Mouse (Mus musculus) ES-E14 (cell line): Measurements from ENCODE around the gene Slc16a5. TPM values are rescaled to one million over a fixed set of nuclear protein-coding genes. Genes with fewer than 3 reads are reported as not detected.

Source experiments
- DNase-seq: peaks from one replicate; pipeline ENCODE4 v3.0.0-alpha.2; 2013; ENCODE audit warnings: low read depth, low spot score
- H3K27ac ChIP-seq: 2 replicates; pipeline ENCODE4 v1.5.1; 2012; ENCODE audit warnings: low read depth, mild to moderate bottlenecking, low read length, moderate library complexity, mixed read lengths; ENCODE audit not compliant: poor library complexity, insufficient read depth, severe bottlenecking
- H3K36me3 ChIP-seq: 2 replicates; pipeline ENCODE4 v1.6.1; 2012; ENCODE audit warnings: mild to moderate bottlenecking, low read length, moderate library complexity, mixed read lengths; ENCODE audit not compliant: control insufficient read depth, poor library complexity, insufficient read depth, severe bottlenecking
- H3K4me1 ChIP-seq, 2 experiments: fragments of 150-350 bp in 1 of 2; sonication (generic) in 1 of 2; 2 replicates each; pipeline ENCODE4 v1.6.1; 2012; ENCODE audit warnings: low read length in 2 of 2, mild to moderate bottlenecking in 1 of 2, mixed read lengths in 1 of 2; ENCODE audit not compliant: control insufficient read depth in 2 of 2, insufficient read depth in 2 of 2, poor library complexity in 1 of 2
- H3K4me3 ChIP-seq, 2 experiments: fragments of 150-350 bp in 1 of 2; sonication (generic) in 1 of 2; 2 replicates each; pipeline ENCODE4 v1.5.1; 2012; ENCODE audit warnings: low read length in 2 of 2, low read depth in 1 of 2, mild to moderate bottlenecking in 1 of 2, mixed read lengths in 1 of 2; ENCODE audit not compliant: insufficient read depth in 1 of 2, poor library complexity in 1 of 2, severe bottlenecking in 1 of 2
- H3K9ac ChIP-seq: 2 replicates; pipeline ENCODE4 v1.6.1; 2012; ENCODE audit warnings: low read depth, mild to moderate bottlenecking, low read length, mixed read lengths; ENCODE audit not compliant: poor library complexity, insufficient read depth, severe bottlenecking
- H3K9me3 ChIP-seq: fragments of 150-350 bp; sonication (generic); 2 replicates; pipeline ENCODE4 v1.6.1; 2012; ENCODE audit warnings: low read depth, mild to moderate bottlenecking, low read length; ENCODE audit not compliant: control insufficient read depth, insufficient read depth
- CHD2 ChIP-seq: IDR thresholded peaks from 2 replicates; pipeline ENCODE4 v1.6.1; 2014; ENCODE audit warnings: mild to moderate bottlenecking, low read depth, low read length, inconsistent platforms
- HCFC1 ChIP-seq: IDR thresholded peaks from 2 replicates; pipeline ENCODE4 v1.6.1; 2012; ENCODE audit warnings: low read length, inconsistent platforms, borderline replicate concordance; ENCODE audit not compliant: insufficient read depth
- MAFK ChIP-seq: IDR thresholded peaks from 2 replicates; pipeline ENCODE4 v1.6.1; 2014; ENCODE audit warnings: mild to moderate bottlenecking, low read depth, low read length, inconsistent platforms; ENCODE audit not compliant: insufficient read depth
- ZC3H11A ChIP-seq: IDR thresholded peaks from 2 replicates; pipeline ENCODE4 v1.6.1; 2012; ENCODE audit warnings: low read depth, mild to moderate bottlenecking, inconsistent platforms, low read length, borderline replicate concordance
- ZNF384 ChIP-seq: IDR thresholded peaks from 2 replicates; pipeline ENCODE4 v1.6.1; 2012; ENCODE audit warnings: low read depth, low read length, inconsistent platforms
- in situ Hi-C, 2 experiments: fragments of 600-800 bp; cut with MboI; formaldehyde crosslinking; loops; one replicate each; pipeline ENCODE4 v1.15.1; 2025; ENCODE audit warnings: low sequenced_read_pairs in 2 of 2, inconsistent platforms in 1 of 2; ENCODE audit not compliant: unreplicated experiment in 2 of 2
- total RNA-seq: library from RNA; depleted of rRNA; stranded (reverse); fragments of 300-350 nt; gene quantifications from 2 replicates; pipeline ENCODE4 v1.2.3, GENCODE M21; 2012; rRNA removed

Gene Slc16a5
- 1.1 and 1.6 TPM in 2 replicates for total RNA-seq

GRCm38 (mm10) chr11:115462243-115462891 is at the start of gene Slc16a5:
Slc16a5 (plus strand) TSS chr11:115462474.
- H3K36me3 ChIP-seq: no peaks in the 10 kb centered on the region
- H3K9ac ChIP-seq: no peak within 1 kb of the TSS
- in situ Hi-C loops: no loop called here
- H3K4me3 ChIP-seq: no peak within 1 kb of the TSS
- TF ChIP-seq MAFK (no peak), CHD2 (no peak), HCFC1 (no peak), ZC3H11A (no peak), ZNF384 (no peak)
- H3K4me1 ChIP-seq: peaks cover 7 to 29% of the 10 kb centered on the region in 2 experiments
- no peak for DNase-seq
- no peaks in the 10 kb centered on the region for H3K9me3 ChIP-seq
- H3K27ac ChIP-seq: no peak within 1 kb of the TSS

- Histone ChIP-seq H3K9me3 (no peaks in the 10 kb centered on the region), H3K27ac (peak within 1 kb of the TSS; percentile 37; the same call in 1 of the 2 replicates), H3K36me3 (peaks cover 10% of the 10 kb centered on the region), H3K4me1 (peaks cover 0 to 6% of the 10 kb centered on the region in 2 experiments; a peak in 2 of 4 replicates), H3K4me3 (peak within 1 kb of the TSS; percentile 91 to 97), H3K9ac (peak within 1 kb of the TSS; percentile 92)
- in situ Hi-C loops: no loop called here
- TF ChIP-seq MAFK (no peak), CHD2 (peak; percentile 80), ZC3H11A (no peak), HCFC1 (peak; percentile 31; the same call in 1 of the 2 replicates), ZNF384 (no peak)
- DNase-seq: peak; percentile 92
Observed at GRCm38 (mm10) chr11:115419531-115420237, 42.6 kb upstream of the Slc16a5 start, which contains the start of the genes Atp5h and Kctd2. Atp5h (minus strand) TSS chr11:115419962. Kctd2 (plus strand) TSS chr11:115420128.

DNA sequence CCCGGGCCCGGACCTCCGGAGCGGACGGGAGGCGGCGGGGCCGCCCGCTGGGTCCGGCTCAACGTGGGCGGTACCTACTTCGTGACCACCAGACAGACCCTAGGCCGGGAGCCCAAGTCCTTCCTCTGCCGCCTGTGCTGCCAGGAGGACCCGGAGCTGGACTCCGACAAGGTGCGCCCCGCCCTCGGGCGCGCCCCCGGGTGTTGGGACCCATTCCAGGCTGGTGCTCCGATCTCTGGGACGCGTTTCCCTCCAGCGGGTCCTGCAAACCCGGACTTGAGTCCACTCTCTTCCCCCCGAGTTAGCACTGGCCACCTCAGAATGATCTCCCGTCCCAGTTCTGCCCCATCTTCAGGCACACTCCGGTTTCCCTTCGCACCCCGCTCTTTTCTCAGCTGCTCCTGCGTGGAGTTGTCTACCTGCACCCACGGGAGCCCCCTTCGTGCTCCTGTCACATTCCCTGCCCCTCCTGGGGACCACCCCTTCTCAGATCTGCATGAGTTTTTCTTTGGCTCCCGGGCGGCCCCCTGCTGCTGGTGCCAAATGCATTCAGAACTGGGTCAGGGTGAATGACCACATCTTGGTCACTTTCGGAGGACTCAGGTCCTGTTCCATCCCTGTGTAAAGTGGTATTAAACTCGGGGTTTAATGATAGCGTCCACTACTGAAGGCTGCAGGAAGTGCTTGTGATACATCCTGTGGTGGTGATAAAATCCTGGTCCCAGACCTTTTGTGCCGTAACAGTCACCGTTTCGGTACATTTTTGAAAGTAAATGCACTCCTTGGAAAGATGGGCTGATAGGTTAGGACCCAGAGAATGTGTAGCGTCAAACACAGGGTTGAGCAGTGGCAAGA is 41.7 kb upstream of the Slc16a5 start:
- Histone ChIP-seq H3K4me1 (peaks cover 0 to 4% of the 10 kb centered on the region in 2 experiments; a peak in 2 of 4 replicates), H3K4me3 (peak overlapping the region; percentile 84 to 97), H3K9me3 (no peaks in the 10 kb centered on the region), H3K9ac (peak overlapping the region; percentile 86), H3K36me3 (peaks cover 3% of the 10 kb centered on the region; the same call in 1 of the 2 replicates), H3K27ac (0 out of 2 replicates have a peak overlapping the region, but pooled peaks have one; percentile 26)
- TF ChIP-seq ZC3H11A (no peak), MAFK (no peak), HCFC1 (no peak), CHD2 (no peak), ZNF384 (no peak)
- in situ Hi-C loops: no loop called here
- DNase-seq: no peak

GRCm38 (mm10) chr11:115421328-115421727 is 40.9 kb upstream of the Slc16a5 start:
- H3K36me3 ChIP-seq: peaks cover 3% of the 10 kb centered on the region; the same call in 1 of the 2 replicates
- in situ Hi-C loops: no loop called here

More at GRCm38 (mm10) chr11:115421328-115421727, 40.9 kb upstream of the Slc16a5 start:
- Histone ChIP-seq H3K4me1 (peaks cover 0 to 4% of the 10 kb centered on the region in 2 experiments; a peak in 2 of 4 replicates), H3K4me3 (no peak overlapping the region), H3K27ac (no peak overlapping the region), H3K9ac (0 out of 2 replicates have a peak overlapping the region, but pooled peaks have one; percentile 11), H3K9me3 (no peaks in the 10 kb centered on the region)
- DNase-seq: no peak
- TF ChIP-seq CHD2 (no peak), ZNF384 (no peak), MAFK (no peak), HCFC1 (no peak), ZC3H11A (no peak)
